Mouse (Mus musculus) ovary, postnatal 36 days (tissue): ENCODE results near the gene Rbm19.
"Not testable (repeated sequence)": the region's sequence is repeated elsewhere in the genome, so short reads cannot be mapped to it uniquely, and the experiment has no call there.

Experiments
- DNase-seq: peaks from one replicate; pipeline ENCODE4 v3.0.0; 2022; ENCODE audit warnings: low spot score, mixed read lengths

The Rbm19 gene

GRCm38 (mm10) chr5:120116261-120117050, at the start of gene Rbm19:
Rbm19 (plus strand) TSS chr5:120116465.
- DNase-seq = peak; percentile 91

GRCm38 (mm10) chr5:120067266-120067665, 49.0 kb upstream of the Rbm19 start:
- no peak for DNase-seq

- DNase-seq = no peak
Observed at GRCm38 (mm10) chr5:120074101-120074500, 42.2 kb upstream of the Rbm19 start.

GRCm38 (mm10) chr5:120080027-120080426, 36.2 kb upstream of the Rbm19 start:
- DNase-seq = no peak

GRCm38 (mm10) chr5:120080468-120080867, 35.8 kb upstream of the Rbm19 start:
- DNase-seq = no peak

- peak; percentile 83 for DNase-seq
Observed at GRCm38 (mm10) chr5:120088561-120088960, 27.7 kb upstream of the Rbm19 start.

- DNase-seq = no peak
Observed at GRCm38 (mm10) chr5:120094602-120095001, 21.7 kb upstream of the Rbm19 start.

- DNase-seq = no peak
Observed at GRCm38 (mm10) chr5:120097042-120097441, 19.2 kb upstream of the Rbm19 start.

- DNase-seq = no peak
Observed at GRCm38 (mm10) chr5:120100814-120101213, 15.5 kb upstream of the Rbm19 start.

- no peak for DNase-seq
Observed at GRCm38 (mm10) chr5:120102097-120102496, 14.2 kb upstream of the Rbm19 start.

GRCm38 (mm10) chr5:120102732-120103131, 13.5 kb upstream of the Rbm19 start:
- DNase-seq = peak; percentile 42

GRCm38 (mm10) chr5:120103458-120103857, 12.8 kb upstream of the Rbm19 start:
- no peak for DNase-seq

GRCm38 (mm10) chr5:120106424-120107073, 9.7 kb upstream of the Rbm19 start:
- no peak for DNase-seq

GRCm38 (mm10) chr5:120114361-120114760, 1.9 kb upstream of the Rbm19 start:
- DNase-seq = no peak

GRCm38 (mm10) chr5:120117161-120117560, 896 bp downstream of the Rbm19 start:
- DNase-seq = not testable (repeated sequence)

GRCm38 (mm10) chr5:120124881-120125690, 8.8 kb downstream of the Rbm19 start:
- no peak for DNase-seq

GRCm38 (mm10) chr5:120127641-120128040, 11.4 kb downstream of the Rbm19 start:
- no peak for DNase-seq

- no peak for DNase-seq
Observed at GRCm38 (mm10) chr5:120128511-120128910, 12.2 kb downstream of the Rbm19 start.

- DNase-seq = no peak
Observed at GRCm38 (mm10) chr5:120129070-120129469, 12.8 kb downstream of the Rbm19 start.

GRCm38 (mm10) chr5:120129761-120130160, 13.5 kb downstream of the Rbm19 start:
- DNase-seq = no peak

GRCm38 (mm10) chr5:120130163-120130562, 13.9 kb downstream of the Rbm19 start:
- no peak for DNase-seq

- no peak for DNase-seq
Observed at GRCm38 (mm10) chr5:120131600-120131999, 15.3 kb downstream of the Rbm19 start.

- peak; percentile 37 for DNase-seq
Observed at GRCm38 (mm10) chr5:120134000-120134399, 17.7 kb downstream of the Rbm19 start.
